Mouse (Mus musculus): Measurements from ENCODE around the gene Uhrf2. TPM values are rescaled to one million over a fixed set of nuclear protein-coding genes. Genes with fewer than 3 reads are reported as not detected.

Uhrf2 gene
- polyA plus RNA-seq, 1 experiment from 2014 or later = 47.6 TPM

DNA sequence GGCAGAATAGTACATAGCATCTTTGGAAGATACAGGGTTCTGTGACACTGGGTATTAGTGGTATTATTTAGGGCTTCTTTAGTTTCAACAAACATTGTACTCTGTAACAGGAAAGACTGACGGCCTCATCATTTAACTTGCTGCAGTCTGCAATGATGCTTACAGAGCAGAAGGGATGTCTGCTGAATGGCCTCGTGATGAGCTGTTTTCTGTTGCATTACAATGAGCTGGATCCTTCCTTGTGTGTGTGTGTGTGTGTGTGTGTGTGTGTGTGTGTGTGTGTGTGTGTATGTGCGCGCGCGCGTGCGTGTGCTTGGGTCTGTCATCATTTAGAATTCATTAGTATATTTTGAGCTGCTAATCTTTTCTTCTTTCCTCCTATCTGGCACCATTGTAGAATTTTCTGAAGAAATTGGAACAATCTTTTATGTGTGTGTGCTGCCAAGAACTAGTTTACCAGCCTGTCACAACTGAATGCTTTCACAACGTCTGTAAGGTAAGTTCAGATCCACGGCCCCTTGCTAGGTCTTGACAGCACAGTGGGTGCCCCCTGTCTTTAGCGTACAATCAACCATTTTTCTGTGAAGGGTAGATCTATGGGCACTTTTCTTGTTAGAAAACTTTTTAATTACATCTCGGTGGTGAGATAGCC, 61.5 kb downstream of the Uhrf2 start:
- no peak overlapping the region for H3K27ac ChIP-seq
- no peak overlapping the region for H3K4me3 ChIP-seq (replicated peaks; ENCODE audit: low read depth, low read length)
- H3K9ac ChIP-seq (ENCODE audit: low read depth, low read length) = no peak overlapping the region
- DNase-seq (ENCODE audit: low spot score) (no peak), ATAC-seq (replicated peaks; ENCODE audit: low FRiP score, low read depth) (no peak)
- no peaks in the 10 kb centered on the region for H3K4me1 ChIP-seq (replicated peaks; ENCODE audit: insufficient read depth, low read length)
- WGBS = 87% methylated on average over 12 of the region's 12 CpGs
- H3K4me2 ChIP-seq (ENCODE audit: low read length) = no peak overlapping the region
- no peaks in the 10 kb centered on the region for H3K27me3 ChIP-seq (ENCODE audit: insufficient read depth, low read length)
- H3K36me3 ChIP-seq (ENCODE audit: insufficient read depth, low read length) = peaks cover 56% of the 10 kb centered on the region
- H3K9me3 ChIP-seq (replicated peaks; ENCODE audit: low read length) = no peaks in the 10 kb centered on the region
- TF ChIP-seq CTCF (IDR thresholded peaks at IDR 0.05; ENCODE audit: low read depth) = no peak

DNA sequence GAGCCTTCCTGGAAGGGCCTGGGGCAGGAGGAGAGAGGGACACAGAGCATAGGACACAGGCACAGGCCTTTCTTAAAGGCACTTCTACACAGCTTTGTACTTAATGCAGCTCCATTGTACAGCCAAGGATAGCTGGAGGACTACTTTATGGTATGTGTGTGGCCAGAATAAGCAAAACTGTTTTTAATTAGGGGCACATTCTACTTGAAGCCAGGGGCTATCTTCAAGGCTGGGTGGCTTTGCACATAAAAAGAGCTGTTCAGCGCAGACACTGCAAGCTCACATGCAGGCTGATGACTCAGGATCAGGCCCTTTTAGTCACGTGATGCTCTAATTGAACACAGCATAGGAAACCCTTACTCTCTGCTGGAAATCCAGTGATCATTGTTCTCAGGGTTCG, 65.9 kb downstream of the Uhrf2 start:
- ATAC-seq (replicated peaks; ENCODE audit: low FRiP score, low read depth) (peak; percentile 57; the same call in 1 of the 2 replicates), DNase-seq (ENCODE audit: low spot score) (peak; percentile 15)
- no peaks in the 10 kb centered on the region for H3K9me3 ChIP-seq (replicated peaks; ENCODE audit: low read length)
- TF ChIP-seq CTCF (IDR thresholded peaks at IDR 0.05; ENCODE audit: low read depth) = no peak
- H3K4me3 ChIP-seq (replicated peaks; ENCODE audit: low read depth, low read length) = no peak overlapping the region
- no peak overlapping the region for H3K4me2 ChIP-seq (ENCODE audit: low read length)
- peak overlapping the region; percentile 32; the same call in 1 of the 2 replicates for H3K27ac ChIP-seq
- H3K36me3 ChIP-seq (ENCODE audit: insufficient read depth, low read length) = peaks cover 30% of the 10 kb centered on the region
- H3K4me1 ChIP-seq (replicated peaks; ENCODE audit: insufficient read depth, low read length) = no peaks in the 10 kb centered on the region
- no peak overlapping the region for H3K9ac ChIP-seq (ENCODE audit: low read depth, low read length)
- no peaks in the 10 kb centered on the region for H3K27me3 ChIP-seq (ENCODE audit: insufficient read depth, low read length)
- 75% methylated on average over 3 of the region's 3 CpGs for WGBS

DNA sequence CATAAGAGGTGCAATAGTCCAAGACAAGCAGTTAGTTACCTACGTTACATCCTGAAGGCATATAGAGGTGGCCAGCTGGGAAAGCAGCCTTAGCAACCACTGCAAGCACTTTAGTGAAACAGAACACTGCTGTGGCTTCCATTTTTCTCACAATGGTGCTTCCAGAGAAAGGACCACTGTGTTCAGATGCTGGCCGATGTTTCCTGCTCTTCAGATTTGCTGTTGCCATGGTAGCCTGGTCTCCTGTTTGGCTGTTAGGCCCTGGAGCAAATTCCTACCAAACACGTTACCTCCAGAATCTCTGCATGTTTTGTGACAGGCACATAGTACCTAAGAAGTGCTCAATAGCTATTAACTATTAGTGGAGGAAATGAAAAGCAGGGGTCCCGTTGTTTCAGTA, 66.7 kb downstream of the Uhrf2 start:
- Histone ChIP-seq H3K9me3 (replicated peaks; ENCODE audit: low read length) (no peaks in the 10 kb centered on the region), H3K36me3 (ENCODE audit: insufficient read depth, low read length) (peaks cover 29% of the 10 kb centered on the region), H3K4me1 (replicated peaks; ENCODE audit: insufficient read depth, low read length) (no peaks in the 10 kb centered on the region), H3K27me3 (ENCODE audit: insufficient read depth, low read length) (no peaks in the 10 kb centered on the region), H3K4me2 (ENCODE audit: low read length) (no peak overlapping the region), H3K27ac (no peak overlapping the region), H3K4me3 (replicated peaks; ENCODE audit: low read depth, low read length) (no peak overlapping the region), H3K9ac (ENCODE audit: low read depth, low read length) (no peak overlapping the region)
- ATAC-seq (replicated peaks; ENCODE audit: low FRiP score, low read depth) (no peak), DNase-seq (ENCODE audit: low spot score) (no peak)
- WGBS = 81% methylated on average over 4 of the region's 4 CpGs
- no peak for TF ChIP-seq CTCF (IDR thresholded peaks at IDR 0.05; ENCODE audit: low read depth)

DNA sequence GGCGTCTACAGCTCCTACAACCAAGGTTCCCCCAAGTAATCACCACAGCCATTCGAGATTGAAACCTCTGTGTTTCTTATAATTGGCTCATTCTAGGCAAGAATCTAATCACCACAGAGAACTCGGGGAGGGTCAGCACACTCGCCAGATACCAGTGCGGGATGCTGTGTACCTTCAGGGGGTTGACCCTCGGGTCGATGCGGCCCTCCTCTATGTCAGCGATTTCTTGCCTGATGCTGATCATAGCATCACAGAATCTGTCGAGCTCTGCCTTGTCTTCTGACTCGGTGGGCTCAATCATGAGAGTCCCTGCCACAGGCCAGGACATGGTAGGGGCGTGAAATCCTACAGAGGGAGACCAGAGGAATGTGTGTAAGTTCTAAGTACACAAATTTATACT, 70.3 kb downstream of the Uhrf2 start:
- no peak for ATAC-seq (replicated peaks; ENCODE audit: low FRiP score, low read depth)
- Histone ChIP-seq H3K36me3 (ENCODE audit: insufficient read depth, low read length) (peaks cover 10% of the 10 kb centered on the region; the same call in 1 of the 2 replicates), H3K4me2 (ENCODE audit: low read length) (no peak overlapping the region), H3K27me3 (ENCODE audit: insufficient read depth, low read length) (no peaks in the 10 kb centered on the region), H3K9ac (ENCODE audit: low read depth, low read length) (no peak overlapping the region), H3K4me3 (replicated peaks; ENCODE audit: low read depth, low read length) (no peak overlapping the region), H3K4me1 (replicated peaks; ENCODE audit: insufficient read depth, low read length) (no peaks in the 10 kb centered on the region), H3K27ac (no peak overlapping the region), H3K9me3 (replicated peaks; ENCODE audit: low read length) (no peaks in the 10 kb centered on the region)
- TF ChIP-seq CTCF (IDR thresholded peaks at IDR 0.05; ENCODE audit: low read depth) = no peak
- DNase-seq (ENCODE audit: low spot score) = no peak
- WGBS = 95% methylated on average over 12 of the region's 12 CpGs

DNA sequence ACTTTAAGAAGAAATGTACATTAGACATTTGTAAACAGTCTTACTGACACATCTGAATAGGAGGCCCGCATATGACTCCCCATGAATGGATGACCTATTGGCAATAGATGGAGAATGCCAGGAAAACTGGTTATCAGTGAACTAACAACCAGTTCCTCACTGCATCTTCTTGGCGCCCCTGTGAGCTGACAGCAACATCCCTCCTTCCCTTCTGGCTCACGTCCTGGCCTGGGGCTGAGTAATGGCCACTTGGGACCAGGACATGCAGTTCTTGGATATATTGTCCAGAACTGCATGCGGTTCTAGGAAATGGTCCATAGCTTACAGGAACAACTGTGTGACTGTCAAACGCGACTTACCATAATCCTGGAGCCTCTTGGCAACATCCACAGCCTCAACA, 72.3 kb downstream of the Uhrf2 start:
- no peaks in the 10 kb centered on the region for H3K27me3 ChIP-seq (ENCODE audit: insufficient read depth, low read length)
- no peak overlapping the region for H3K4me2 ChIP-seq (ENCODE audit: low read length)
- H3K4me1 ChIP-seq (replicated peaks; ENCODE audit: insufficient read depth, low read length) = no peaks in the 10 kb centered on the region
- H3K27ac ChIP-seq = no peak overlapping the region
- no peak overlapping the region for H3K4me3 ChIP-seq (replicated peaks; ENCODE audit: low read depth, low read length)
- DNase-seq (ENCODE audit: low spot score) = no peak
- no peaks in the 10 kb centered on the region for H3K9me3 ChIP-seq (replicated peaks; ENCODE audit: low read length)
- 85% methylated on average over 6 of the region's 6 CpGs for WGBS
- ATAC-seq (replicated peaks; ENCODE audit: low FRiP score, low read depth) = no peak
- no peak for TF ChIP-seq CTCF (IDR thresholded peaks at IDR 0.05; ENCODE audit: low read depth)
- 0 out of 2 replicates have a peak, but pooled peaks cover 6% of the 10 kb centered on the region for H3K36me3 ChIP-seq (ENCODE audit: insufficient read depth, low read length)
- no peak overlapping the region for H3K9ac ChIP-seq (ENCODE audit: low read depth, low read length)

DNA sequence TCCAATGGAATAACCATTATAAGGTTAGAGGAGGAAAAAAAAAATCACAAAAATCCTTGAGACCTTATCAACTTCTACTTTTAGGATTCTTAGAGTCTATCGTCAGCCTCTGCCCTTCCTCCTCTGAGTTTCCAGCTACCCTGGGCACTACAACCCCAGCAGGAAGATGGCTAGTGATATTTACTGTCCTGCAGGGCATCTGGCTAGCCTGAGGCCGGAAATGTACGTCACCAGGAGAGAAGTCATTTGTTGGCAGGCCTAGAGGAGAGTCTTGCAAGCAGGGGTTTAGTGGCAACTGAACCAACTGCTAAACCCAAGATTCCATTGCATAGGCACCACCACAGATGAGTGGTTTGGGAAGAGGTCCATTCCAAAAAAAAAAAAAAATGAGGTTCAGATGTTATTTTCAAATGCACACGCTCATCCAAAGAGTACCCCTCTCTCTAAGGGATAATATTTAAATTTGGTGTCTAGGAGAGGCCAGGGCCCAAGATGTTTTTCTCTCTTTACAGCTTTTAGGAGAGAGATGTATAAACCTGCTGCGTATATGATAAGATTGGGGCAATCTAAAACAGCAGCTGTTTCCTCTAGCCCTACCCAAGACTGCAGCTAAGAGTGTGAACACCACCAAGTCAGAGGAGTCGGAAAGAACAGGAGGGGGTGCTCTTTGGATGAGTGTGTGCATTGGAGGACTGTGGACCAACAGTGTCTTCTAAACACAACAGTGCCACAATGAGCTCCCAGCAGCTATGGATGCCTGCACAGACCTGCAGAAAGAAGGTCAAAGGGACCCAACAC, 74.9 kb downstream of the Uhrf2 start:
- 91% methylated on average over 6 of the region's 6 CpGs for WGBS
- ATAC-seq (replicated peaks; ENCODE audit: low FRiP score, low read depth) = no peak

More for the DNA sequence above, 74.9 kb downstream of the Uhrf2 start:
- TF ChIP-seq CTCF (IDR thresholded peaks at IDR 0.05; ENCODE audit: low read depth) = no peak
- Histone ChIP-seq H3K4me1 (replicated peaks; ENCODE audit: insufficient read depth, low read length) (no peaks in the 10 kb centered on the region), H3K9ac (ENCODE audit: low read depth, low read length) (no peak overlapping the region), H3K4me2 (ENCODE audit: low read length) (no peak overlapping the region), H3K9me3 (replicated peaks; ENCODE audit: low read length) (no peaks in the 10 kb centered on the region), H3K36me3 (ENCODE audit: insufficient read depth, low read length) (no peaks in the 10 kb centered on the region), H3K27me3 (ENCODE audit: insufficient read depth, low read length) (no peaks in the 10 kb centered on the region), H3K27ac (no peak overlapping the region), H3K4me3 (replicated peaks; ENCODE audit: low read depth, low read length) (no peak overlapping the region)
- DNase-seq (ENCODE audit: low spot score) = no peak
